Mouse (Mus musculus): ENCODE data around the gene Mindy4b-ps. TPM values are rescaled to one million over a fixed set of nuclear protein-coding genes. Genes with fewer than 3 reads are reported as not detected.
A peak's percentile ranks its signal among the peaks of the same experiment; 100 is the strongest.

Mindy4b-ps gene
- polyA plus RNA-seq, 1 experiment from 2014 or later: not detected

- Histone ChIP-seq H3K27me3 (no peaks in the 10 kb centered on the region), H3K4me2 (no peak overlapping the region), H3K4me3 (replicated peaks) (no peak overlapping the region), H3K27ac (no peak overlapping the region), H3K4me1 (peaks cover 5% of the 10 kb centered on the region; the same call in 1 of the 2 replicates), H3K36me3 (replicated peaks) (no peaks in the 10 kb centered on the region), H3K9ac (no peak overlapping the region), H3K9me3 (no peaks in the 10 kb centered on the region)
- ATAC-seq (ENCODE audit: low FRiP score): no peak
- 94% methylated on average over 3 of the region's 3 CpGs for WGBS
These were observed 7.9 kb downstream of the Mindy4b-ps start for GRCm38 (mm10) chr3:58814191-58814590.

- 73% methylated on average over 11 of the region's 11 CpGs for WGBS
- ATAC-seq (ENCODE audit: low FRiP score): no peak
- Histone ChIP-seq H3K27me3 (no peaks in the 10 kb centered on the region), H3K4me2 (no peak overlapping the region), H3K4me3 (replicated peaks) (no peak overlapping the region), H3K9me3 (no peaks in the 10 kb centered on the region), H3K27ac (no peak overlapping the region), H3K36me3 (replicated peaks) (no peaks in the 10 kb centered on the region), H3K9ac (no peak overlapping the region), H3K4me1 (peaks cover 7% of the 10 kb centered on the region; the same call in 1 of the 2 replicates)
These were observed 11.8 kb downstream of the Mindy4b-ps start for GRCm38 (mm10) chr3:58810353-58810752.

- H3K4me2 ChIP-seq: no peak overlapping the region
- no peak overlapping the region for H3K27ac ChIP-seq
- no peak overlapping the region for H3K4me3 ChIP-seq (replicated peaks)
- H3K9ac ChIP-seq: no peak overlapping the region
- no peaks in the 10 kb centered on the region for H3K27me3 ChIP-seq
- H3K9me3 ChIP-seq: no peaks in the 10 kb centered on the region
- H3K36me3 ChIP-seq (replicated peaks): no peaks in the 10 kb centered on the region
- 34% methylated on average over 12 of the region's 12 CpGs for WGBS
- peaks cover 7% of the 10 kb centered on the region; the same call in 1 of the 2 replicates for H3K4me1 ChIP-seq
- ATAC-seq (ENCODE audit: low FRiP score): no peak
These were observed 12.8 kb downstream of the Mindy4b-ps start for GRCm38 (mm10) chr3:58809111-58809915.

GRCm38 (mm10) chr3:58808636-58809035, 13.5 kb downstream of the Mindy4b-ps start:
- Histone ChIP-seq H3K9ac (no peak overlapping the region), H3K4me2 (no peak overlapping the region), H3K27me3 (no peaks in the 10 kb centered on the region), H3K4me3 (replicated peaks) (no peak overlapping the region), H3K4me1 (peaks cover 7% of the 10 kb centered on the region; the same call in 1 of the 2 replicates), H3K9me3 (no peaks in the 10 kb centered on the region), H3K27ac (no peak overlapping the region), H3K36me3 (replicated peaks) (no peaks in the 10 kb centered on the region)
- 95% methylated on average over 5 of the region's 5 CpGs for WGBS
- no peak for ATAC-seq (ENCODE audit: low FRiP score)

GRCm38 (mm10) chr3:58804745-58805144, 17.4 kb downstream of the Mindy4b-ps start:
- H3K4me3 ChIP-seq (replicated peaks): no peak overlapping the region
- H3K9me3 ChIP-seq: no peaks in the 10 kb centered on the region
- WGBS: 88% methylated on average over 6 of the region's 6 CpGs
- no peak overlapping the region for H3K27ac ChIP-seq
- H3K4me2 ChIP-seq: no peak overlapping the region
- peaks cover 7% of the 10 kb centered on the region; the same call in 1 of the 2 replicates for H3K4me1 ChIP-seq
- no peak for ATAC-seq (ENCODE audit: low FRiP score)
- no peaks in the 10 kb centered on the region for H3K27me3 ChIP-seq
- H3K9ac ChIP-seq: no peak overlapping the region
- H3K36me3 ChIP-seq (replicated peaks): no peaks in the 10 kb centered on the region

- ATAC-seq (ENCODE audit: low FRiP score): no peak
- H3K36me3 ChIP-seq (replicated peaks): no peaks in the 10 kb centered on the region
- H3K4me2 ChIP-seq: no peak overlapping the region
- H3K4me1 ChIP-seq: no peaks in the 10 kb centered on the region
- H3K27ac ChIP-seq: no peak overlapping the region
- H3K9me3 ChIP-seq: no peaks in the 10 kb centered on the region
- no peaks in the 10 kb centered on the region for H3K27me3 ChIP-seq
- no peak overlapping the region for H3K9ac ChIP-seq
- H3K4me3 ChIP-seq (replicated peaks): no peak overlapping the region
- WGBS: 73% methylated on average over 4 of the region's 4 CpGs
These were observed 23.4 kb downstream of the Mindy4b-ps start for GRCm38 (mm10) chr3:58798676-58799075.

- H3K36me3 ChIP-seq (replicated peaks): no peaks in the 10 kb centered on the region
- ATAC-seq (ENCODE audit: low FRiP score): no peak
- no peak overlapping the region for H3K4me3 ChIP-seq (replicated peaks)
- no peaks in the 10 kb centered on the region for H3K27me3 ChIP-seq
- no peak overlapping the region for H3K9ac ChIP-seq
- 89% methylated on average over 8 of the region's 8 CpGs for WGBS
- H3K9me3 ChIP-seq: no peaks in the 10 kb centered on the region
- H3K4me2 ChIP-seq: no peak overlapping the region
- H3K27ac ChIP-seq: no peak overlapping the region
- H3K4me1 ChIP-seq: no peaks in the 10 kb centered on the region
These were observed 23.9 kb downstream of the Mindy4b-ps start for GRCm38 (mm10) chr3:58798245-58798644.

- no peaks in the 10 kb centered on the region for H3K9me3 ChIP-seq
- no peak overlapping the region for H3K9ac ChIP-seq
- no peak overlapping the region for H3K27ac ChIP-seq
- H3K4me1 ChIP-seq: no peaks in the 10 kb centered on the region
- H3K27me3 ChIP-seq: no peaks in the 10 kb centered on the region
- 84% methylated on average over 7 of the region's 7 CpGs for WGBS
- H3K36me3 ChIP-seq (replicated peaks): no peaks in the 10 kb centered on the region
- no peak overlapping the region for H3K4me3 ChIP-seq (replicated peaks)
- no peak overlapping the region for H3K4me2 ChIP-seq
- ATAC-seq (ENCODE audit: low FRiP score): no peak
These were observed 32.6 kb downstream of the Mindy4b-ps start for GRCm38 (mm10) chr3:58789473-58789872.

GRCm38 (mm10) chr3:58789033-58789432, 33.1 kb downstream of the Mindy4b-ps start:
- Histone ChIP-seq H3K36me3 (replicated peaks) (no peaks in the 10 kb centered on the region), H3K9me3 (no peaks in the 10 kb centered on the region), H3K4me2 (no peak overlapping the region), H3K27ac (no peak overlapping the region), H3K4me3 (replicated peaks) (no peak overlapping the region), H3K4me1 (no peaks in the 10 kb centered on the region), H3K9ac (no peak overlapping the region), H3K27me3 (peaks cover under 1% of the 10 kb centered on the region; the same call in 1 of the 2 replicates)
- 87% methylated on average over 5 of the region's 5 CpGs for WGBS
- no peak for ATAC-seq (ENCODE audit: low FRiP score)

GRCm38 (mm10) chr3:58786470-58786869, 35.6 kb downstream of the Mindy4b-ps start:
- 67% methylated on average over 4 of the region's 4 CpGs for WGBS
- H3K4me2 ChIP-seq: no peak overlapping the region
- no peak overlapping the region for H3K9ac ChIP-seq
- H3K36me3 ChIP-seq (replicated peaks): no peaks in the 10 kb centered on the region
- peaks cover 3% of the 10 kb centered on the region; the same call in 1 of the 2 replicates for H3K27me3 ChIP-seq
- no peaks in the 10 kb centered on the region for H3K9me3 ChIP-seq
- no peak overlapping the region for H3K27ac ChIP-seq
- H3K4me1 ChIP-seq: no peaks in the 10 kb centered on the region
- ATAC-seq (ENCODE audit: low FRiP score): no peak
- no peak overlapping the region for H3K4me3 ChIP-seq (replicated peaks)

- Histone ChIP-seq H3K4me2 (peak overlapping the region; percentile 8; the same call in 1 of the 2 replicates), H3K9ac (no peak overlapping the region), H3K9me3 (no peaks in the 10 kb centered on the region), H3K4me3 (replicated peaks) (no peak overlapping the region), H3K27me3 (peaks cover 3% of the 10 kb centered on the region; the same call in 1 of the 2 replicates), H3K4me1 (no peaks in the 10 kb centered on the region), H3K27ac (no peak overlapping the region), H3K36me3 (replicated peaks) (no peaks in the 10 kb centered on the region)
- ATAC-seq (ENCODE audit: low FRiP score): peak; percentile 46; the same call in 1 of the 2 replicates
- WGBS: 34% methylated on average over 10 of the region's 10 CpGs
These were observed 36.2 kb downstream of the Mindy4b-ps start for GRCm38 (mm10) chr3:58785863-58786262.

- Histone ChIP-seq H3K4me3 (replicated peaks) (no peak overlapping the region), H3K9me3 (no peaks in the 10 kb centered on the region), H3K4me2 (no peak overlapping the region), H3K27ac (no peak overlapping the region), H3K4me1 (no peaks in the 10 kb centered on the region), H3K27me3 (peaks cover 3% of the 10 kb centered on the region; the same call in 1 of the 2 replicates), H3K9ac (no peak overlapping the region), H3K36me3 (replicated peaks) (no peaks in the 10 kb centered on the region)
- no peak for ATAC-seq (ENCODE audit: low FRiP score)
- WGBS: 37% methylated on average over 8 of the region's 8 CpGs
These were observed 37.7 kb downstream of the Mindy4b-ps start for GRCm38 (mm10) chr3:58784219-58785092.

Measured in forebrain, embryonic 12.5 days (tissue).